Mouse (Mus musculus): ENCODE results near the gene Pcnx2. TPM values are rescaled to one million over a fixed set of nuclear protein-coding genes. Genes with fewer than 3 reads are reported as not detected.

Gene Pcnx2
- polyA plus RNA-seq, 1 experiment from 2014 or later, result 0.74 TPM

DNA sequence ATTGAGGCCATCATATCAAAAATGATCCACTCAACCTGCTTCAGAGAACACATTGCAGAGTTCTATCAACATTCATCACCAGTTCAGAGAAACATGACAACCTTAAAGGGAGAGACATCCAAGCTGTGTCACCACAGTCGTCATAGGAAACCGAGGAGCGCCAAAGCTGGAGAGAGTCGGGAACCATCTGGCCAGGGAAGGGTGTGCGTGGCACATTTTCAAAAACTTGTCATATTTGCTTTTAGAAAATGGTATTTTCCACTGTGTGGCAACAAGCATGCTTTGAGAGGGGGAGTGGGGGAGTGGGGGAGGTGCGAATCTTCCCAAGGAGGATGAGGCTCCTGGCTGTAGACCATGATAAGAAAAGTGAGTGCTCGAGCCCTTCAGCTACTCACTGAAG lies 78.3 kb downstream of the Pcnx2 start:
- no peaks in the 10 kb centered on the region for H3K4me1 ChIP-seq (ENCODE audit: control insufficient read depth, insufficient read depth, low read length)
- no peak overlapping the region for H3K9ac ChIP-seq (ENCODE audit: low read length)
- H3K4me3 ChIP-seq (ENCODE audit: low read depth, low read length), result no peak overlapping the region
- no peaks in the 10 kb centered on the region for H3K9me3 ChIP-seq (ENCODE audit: control insufficient read depth, low read length)
- DNase-seq (ENCODE audit: low spot score, missing footprints) (no peak), ATAC-seq (ENCODE audit: low FRiP score) (no peak)
- 84% methylated on average over 7 of the region's 7 CpGs for WGBS
- no peak overlapping the region for H3K4me2 ChIP-seq
- H3K27me3 ChIP-seq (ENCODE audit: control insufficient read depth, insufficient read depth, low read length), result no peaks in the 10 kb centered on the region
- H3K36me3 ChIP-seq (ENCODE audit: control insufficient read depth, insufficient read depth, low read length), result no peaks in the 10 kb centered on the region
- H3K27ac ChIP-seq (ENCODE audit: low read depth, low read length), result no peak overlapping the region

DNA sequence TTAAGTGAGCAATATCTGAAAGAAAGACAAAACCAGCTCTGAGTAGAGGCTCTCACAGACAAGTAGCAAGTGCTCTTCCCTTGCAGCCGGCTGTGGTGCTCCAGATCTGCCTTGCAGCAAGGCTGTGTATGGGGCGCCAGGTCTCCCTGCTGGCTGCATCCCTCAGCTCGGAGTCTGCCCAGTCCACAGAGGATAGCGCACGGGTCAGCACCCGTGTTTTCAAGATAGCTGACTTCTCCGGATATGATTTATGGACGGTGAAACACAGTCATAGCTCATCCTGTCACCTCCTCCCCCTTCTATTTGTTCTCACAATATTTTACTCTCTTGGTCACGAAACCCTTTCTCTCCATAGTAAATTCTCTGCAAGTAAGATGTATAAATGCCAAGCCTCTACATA lies 79.3 kb downstream of the Pcnx2 start:
- H3K9me3 ChIP-seq (ENCODE audit: control insufficient read depth, low read length), result no peaks in the 10 kb centered on the region
- no peak for ATAC-seq (ENCODE audit: low FRiP score)
- no peak for DNase-seq (ENCODE audit: low spot score, missing footprints)
- no peaks in the 10 kb centered on the region for H3K4me1 ChIP-seq (ENCODE audit: control insufficient read depth, insufficient read depth, low read length)
- no peaks in the 10 kb centered on the region for H3K36me3 ChIP-seq (ENCODE audit: control insufficient read depth, insufficient read depth, low read length)
- H3K9ac ChIP-seq (ENCODE audit: low read length), result no peak overlapping the region
- 87% methylated on average over 9 of the region's 9 CpGs for WGBS
- no peak overlapping the region for H3K4me3 ChIP-seq (ENCODE audit: low read depth, low read length)
- no peaks in the 10 kb centered on the region for H3K27me3 ChIP-seq (ENCODE audit: control insufficient read depth, insufficient read depth, low read length)
- H3K4me2 ChIP-seq, result no peak overlapping the region
- H3K27ac ChIP-seq (ENCODE audit: low read depth, low read length), result no peak overlapping the region

DNA sequence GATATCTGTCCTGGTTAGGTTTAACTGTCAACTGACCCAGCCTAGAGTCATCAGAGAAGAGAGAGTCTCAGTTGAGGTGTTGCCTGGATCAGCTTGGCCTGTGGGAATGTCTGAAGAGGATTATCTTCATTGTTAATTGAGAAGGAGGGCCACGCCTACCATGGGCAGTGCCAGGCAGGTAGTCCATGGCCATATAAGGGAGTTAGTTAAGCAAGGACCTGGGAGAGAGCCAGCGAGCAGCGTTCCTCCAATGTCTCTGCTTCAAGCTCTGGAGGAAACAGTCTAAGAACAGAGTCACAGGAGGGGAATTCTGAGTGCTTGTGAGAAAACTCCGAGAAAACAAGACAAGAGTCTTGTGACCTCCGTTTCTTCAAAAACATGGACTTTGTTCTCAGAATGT lies 81.4 kb downstream of the Pcnx2 start:
- no peak for DNase-seq (ENCODE audit: low spot score, missing footprints)
- no peaks in the 10 kb centered on the region for H3K27me3 ChIP-seq (ENCODE audit: control insufficient read depth, insufficient read depth, low read length)
- 81% methylated on average over 5 of the region's 5 CpGs for WGBS
- H3K4me1 ChIP-seq (ENCODE audit: control insufficient read depth, insufficient read depth, low read length), result no peaks in the 10 kb centered on the region
- H3K9ac ChIP-seq (ENCODE audit: low read length), result no peak overlapping the region
- no peak for ATAC-seq (ENCODE audit: low FRiP score)
- H3K4me2 ChIP-seq, result no peak overlapping the region
- H3K9me3 ChIP-seq (ENCODE audit: control insufficient read depth, low read length), result no peaks in the 10 kb centered on the region
- H3K36me3 ChIP-seq (ENCODE audit: control insufficient read depth, insufficient read depth, low read length), result no peaks in the 10 kb centered on the region
- no peak overlapping the region for H3K27ac ChIP-seq (ENCODE audit: low read depth, low read length)
- H3K4me3 ChIP-seq (ENCODE audit: low read depth, low read length), result no peak overlapping the region

DNA sequence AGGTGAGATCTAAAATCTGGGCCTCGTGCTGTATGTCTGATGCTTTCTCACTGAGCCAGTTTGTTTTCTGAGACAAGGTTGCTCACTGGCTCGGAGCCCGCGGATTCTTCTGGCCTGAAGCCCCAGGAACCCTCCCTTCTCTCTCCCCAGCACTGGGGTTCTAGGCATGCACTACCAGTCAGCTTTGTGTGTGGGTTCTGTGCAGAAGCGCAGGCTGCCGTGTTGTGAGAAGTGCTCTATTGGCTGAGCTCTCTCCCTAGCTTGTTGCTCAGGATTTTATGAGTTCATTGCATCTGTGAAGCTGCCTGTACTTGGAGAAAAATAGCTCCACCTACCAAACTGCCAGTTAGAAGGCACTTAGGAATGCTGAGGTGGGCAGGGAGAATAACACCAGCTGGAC lies 89.3 kb downstream of the Pcnx2 start:
- WGBS, result 90% methylated on average over 6 of the region's 6 CpGs

DNA sequence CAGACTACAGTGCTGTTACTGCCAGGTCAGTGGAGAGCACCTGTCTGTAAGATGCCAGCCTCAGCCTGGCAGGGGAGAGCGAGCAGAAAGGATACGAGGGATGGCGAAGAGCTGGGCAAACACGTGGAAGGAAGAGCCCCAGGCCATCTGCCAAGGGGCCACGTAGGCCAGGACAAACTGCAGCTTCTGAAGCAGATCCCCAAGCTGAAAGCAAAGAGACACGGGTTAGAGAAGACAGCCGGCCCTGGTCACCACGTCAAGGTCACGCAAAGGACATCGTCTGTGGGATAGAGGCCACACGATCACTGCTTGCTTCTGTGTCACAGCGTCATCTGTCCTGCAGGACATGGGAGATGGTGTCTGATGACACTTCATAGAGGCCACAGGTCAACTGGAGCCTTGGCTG lies 90.2 kb downstream of the Pcnx2 start:
- no peaks in the 10 kb centered on the region for H3K27me3 ChIP-seq (ENCODE audit: control insufficient read depth, insufficient read depth, low read length)
- no peak for ATAC-seq (ENCODE audit: low FRiP score)
- H3K27ac ChIP-seq (ENCODE audit: low read depth, low read length), result no peak overlapping the region
- DNase-seq (ENCODE audit: low spot score, missing footprints), result no peak
- H3K4me1 ChIP-seq (ENCODE audit: control insufficient read depth, insufficient read depth, low read length), result no peaks in the 10 kb centered on the region
- H3K9me3 ChIP-seq (ENCODE audit: control insufficient read depth, low read length), result no peaks in the 10 kb centered on the region
- H3K9ac ChIP-seq (ENCODE audit: low read length), result no peak overlapping the region
- no peak overlapping the region for H3K4me3 ChIP-seq (ENCODE audit: low read depth, low read length)
- H3K36me3 ChIP-seq (ENCODE audit: control insufficient read depth, insufficient read depth, low read length), result no peaks in the 10 kb centered on the region
- no peak overlapping the region for H3K4me2 ChIP-seq
- 90% methylated on average over 12 of the region's 12 CpGs for WGBS

More for the DNA sequence above, 89.3 kb downstream of the Pcnx2 start:
- ATAC-seq (ENCODE audit: low FRiP score), result no peak
- no peak for DNase-seq (ENCODE audit: low spot score, missing footprints)
- Histone ChIP-seq H3K9ac (ENCODE audit: low read length) (no peak overlapping the region), H3K4me3 (ENCODE audit: low read depth, low read length) (no peak overlapping the region), H3K27me3 (ENCODE audit: control insufficient read depth, insufficient read depth, low read length) (no peaks in the 10 kb centered on the region), H3K4me1 (ENCODE audit: control insufficient read depth, insufficient read depth, low read length) (no peaks in the 10 kb centered on the region), H3K9me3 (ENCODE audit: control insufficient read depth, low read length) (no peaks in the 10 kb centered on the region), H3K4me2 (no peak overlapping the region), H3K27ac (ENCODE audit: low read depth, low read length) (no peak overlapping the region), H3K36me3 (ENCODE audit: control insufficient read depth, insufficient read depth, low read length) (no peaks in the 10 kb centered on the region)

DNA sequence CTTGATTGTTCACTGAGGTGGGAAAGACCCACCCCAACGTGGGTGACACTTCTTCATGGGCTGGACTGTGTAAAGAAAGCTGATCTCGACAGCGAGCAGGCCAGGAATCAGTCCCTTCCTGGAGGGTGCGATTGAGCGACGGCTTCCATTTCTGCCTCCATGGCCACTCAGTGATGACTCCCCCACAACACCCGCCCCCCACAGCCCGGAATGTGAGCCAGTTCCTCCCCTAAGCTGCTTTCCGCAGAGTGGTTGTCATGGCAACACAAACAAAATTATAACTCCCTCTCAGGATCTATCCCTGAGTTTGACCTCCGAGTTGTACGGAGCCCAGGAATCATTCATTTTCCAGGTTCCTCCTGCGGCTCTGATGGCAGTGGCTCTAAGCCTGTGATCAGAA lies 91.7 kb downstream of the Pcnx2 start:
- H3K4me1 ChIP-seq (ENCODE audit: control insufficient read depth, insufficient read depth, low read length), result no peaks in the 10 kb centered on the region
- H3K9ac ChIP-seq (ENCODE audit: low read length), result no peak overlapping the region
- no peak overlapping the region for H3K4me2 ChIP-seq
- no peak for ATAC-seq (ENCODE audit: low FRiP score)
- H3K27ac ChIP-seq (ENCODE audit: low read depth, low read length), result no peak overlapping the region
- H3K27me3 ChIP-seq (ENCODE audit: control insufficient read depth, insufficient read depth, low read length), result no peaks in the 10 kb centered on the region
- no peak overlapping the region for H3K4me3 ChIP-seq (ENCODE audit: low read depth, low read length)
- no peaks in the 10 kb centered on the region for H3K36me3 ChIP-seq (ENCODE audit: control insufficient read depth, insufficient read depth, low read length)
- H3K9me3 ChIP-seq (ENCODE audit: control insufficient read depth, low read length), result no peaks in the 10 kb centered on the region
- no peak for DNase-seq (ENCODE audit: low spot score, missing footprints)
- WGBS, result 84% methylated on average over 12 of the region's 12 CpGs

DNA sequence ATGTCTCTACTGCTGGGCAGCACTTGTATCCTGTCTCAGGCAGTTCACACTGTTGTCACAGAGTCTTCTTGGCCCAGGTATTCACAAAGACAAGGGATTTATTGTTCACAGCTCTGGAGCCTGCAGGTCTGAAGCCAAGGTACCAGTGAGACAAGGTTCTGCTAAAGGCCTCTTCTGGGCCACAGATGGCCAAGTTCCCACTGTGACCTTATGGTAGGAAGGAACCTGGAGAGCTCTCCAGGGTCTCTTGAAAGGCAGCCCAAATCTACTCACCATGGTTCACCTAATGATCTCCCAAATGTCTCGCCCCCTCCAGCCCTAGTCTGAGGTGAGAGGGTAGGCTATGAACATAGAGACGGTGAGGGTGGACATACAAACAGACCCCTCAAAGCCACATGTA lies 101.1 kb downstream of the Pcnx2 start:
- no peak overlapping the region for H3K4me2 ChIP-seq
- no peaks in the 10 kb centered on the region for H3K4me1 ChIP-seq (ENCODE audit: control insufficient read depth, insufficient read depth, low read length)
- ATAC-seq (ENCODE audit: low FRiP score) (no peak), DNase-seq (ENCODE audit: low spot score, missing footprints) (no peak)
- no peak overlapping the region for H3K4me3 ChIP-seq (ENCODE audit: low read depth, low read length)
- no peak overlapping the region for H3K9ac ChIP-seq (ENCODE audit: low read length)
- H3K9me3 ChIP-seq (ENCODE audit: control insufficient read depth, low read length), result no peaks in the 10 kb centered on the region
- H3K27me3 ChIP-seq (ENCODE audit: control insufficient read depth, insufficient read depth, low read length), result no peaks in the 10 kb centered on the region
- no peak overlapping the region for H3K27ac ChIP-seq (ENCODE audit: low read depth, low read length)
- WGBS, result 92% methylated on average over 2 of the region's 2 CpGs
- H3K36me3 ChIP-seq (ENCODE audit: control insufficient read depth, insufficient read depth, low read length), result no peaks in the 10 kb centered on the region

DNA sequence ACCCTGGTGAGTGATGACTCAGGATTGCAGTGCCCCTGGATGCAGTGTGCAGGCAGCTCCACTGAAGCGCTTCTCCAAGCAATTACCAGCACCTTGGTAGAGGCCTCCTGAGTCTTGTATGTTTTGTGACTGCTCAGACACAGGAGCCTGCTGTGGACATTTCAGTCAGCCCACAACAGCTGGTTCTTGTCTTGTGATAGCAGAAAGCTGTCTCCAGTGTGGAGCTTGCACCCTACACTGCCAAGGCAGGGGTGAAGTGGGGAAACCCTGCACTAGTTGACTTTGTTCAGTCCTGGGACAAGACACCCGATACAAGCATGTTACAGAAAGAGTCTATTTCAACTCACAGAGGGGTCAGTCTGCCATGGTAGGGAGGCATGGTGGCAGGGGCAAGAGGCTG lies 102.8 kb downstream of the Pcnx2 start:
- DNase-seq (ENCODE audit: low spot score, missing footprints), result no peak
- Histone ChIP-seq H3K36me3 (ENCODE audit: control insufficient read depth, insufficient read depth, low read length) (no peaks in the 10 kb centered on the region), H3K27ac (ENCODE audit: low read depth, low read length) (no peak overlapping the region), H3K9ac (ENCODE audit: low read length) (no peak overlapping the region), H3K4me2 (no peak overlapping the region), H3K9me3 (ENCODE audit: control insufficient read depth, low read length) (no peaks in the 10 kb centered on the region), H3K4me3 (ENCODE audit: low read depth, low read length) (no peak overlapping the region), H3K27me3 (ENCODE audit: control insufficient read depth, insufficient read depth, low read length) (no peaks in the 10 kb centered on the region), H3K4me1 (ENCODE audit: control insufficient read depth, insufficient read depth, low read length) (no peaks in the 10 kb centered on the region)
- 91% methylated on average over 2 of the region's 2 CpGs for WGBS
- ATAC-seq (ENCODE audit: low FRiP score), result no peak

DNA sequence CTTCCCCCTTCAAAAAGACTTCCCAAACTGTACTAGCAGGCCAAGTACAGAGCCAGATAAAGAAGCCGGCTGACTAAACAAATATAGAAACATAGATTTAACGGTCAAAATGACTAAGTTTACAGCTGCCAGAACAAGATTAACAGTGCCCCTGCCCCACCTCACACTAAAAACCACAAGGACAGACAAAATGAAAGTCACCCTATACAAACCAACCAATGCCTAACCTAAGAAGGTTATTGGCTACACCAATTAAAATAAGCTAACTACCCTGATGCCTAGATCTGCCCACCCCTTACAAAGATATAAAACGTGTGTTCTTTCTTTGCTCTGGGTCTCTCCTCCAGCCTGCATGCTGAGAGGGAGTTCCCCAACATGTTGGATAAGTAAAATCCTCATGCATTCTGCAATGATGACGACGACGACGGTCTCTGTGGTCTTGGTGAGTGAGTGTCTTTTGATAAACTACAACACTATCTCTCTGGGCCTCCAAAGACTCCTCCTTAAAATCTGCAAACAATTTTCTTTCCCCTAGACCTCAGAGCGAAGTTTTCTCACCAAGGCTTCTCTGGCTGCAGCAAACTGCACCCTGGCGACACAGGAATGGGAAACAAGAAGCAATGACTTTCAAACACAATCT lies 105.2 kb downstream of the Pcnx2 start:
- WGBS, result 80% methylated on average over 9 of the region's 9 CpGs
- Histone ChIP-seq H3K4me3 (ENCODE audit: low read depth, low read length) (no peak overlapping the region), H3K4me1 (ENCODE audit: control insufficient read depth, insufficient read depth, low read length) (no peaks in the 10 kb centered on the region), H3K36me3 (ENCODE audit: control insufficient read depth, insufficient read depth, low read length) (no peaks in the 10 kb centered on the region), H3K9me3 (ENCODE audit: control insufficient read depth, low read length) (no peaks in the 10 kb centered on the region), H3K27ac (ENCODE audit: low read depth, low read length) (no peak overlapping the region), H3K27me3 (ENCODE audit: control insufficient read depth, insufficient read depth, low read length) (no peaks in the 10 kb centered on the region), H3K4me2 (no peak overlapping the region), H3K9ac (ENCODE audit: low read length) (no peak overlapping the region)
- ATAC-seq (ENCODE audit: low FRiP score) (no peak), DNase-seq (ENCODE audit: low spot score, missing footprints) (no peak)

Measured in midbrain, embryonic 11.5 days (tissue).